Mouse (Mus musculus) lung, adult 2 months (tissue): ENCODE measurements around the gene Pgpep1. TPM values are rescaled to one million over a fixed set of nuclear protein-coding genes. Genes with fewer than 3 reads are reported as not detected.
A peak's percentile ranks its signal among the peaks of the same experiment; 100 is the strongest.

Source experiments
- DNase-seq: peaks from one replicate; pipeline ENCODE4 v3.0.0; 2022
- H3K4me1 ChIP-seq: fragments of 200-500 bp; 2 replicates; pipeline ENCODE4 v1.6.1; 2011; ENCODE audit warnings: low read length; ENCODE audit not compliant: control insufficient read depth, insufficient read depth
- H3K4me3 ChIP-seq: fragments of 200-500 bp; replicated peaks from 2 replicates; pipeline ENCODE3; 2011; ENCODE audit warnings: low read depth, mild to moderate bottlenecking, control low read depth, low read length; ENCODE audit errors: extremely low read depth
- CTCF ChIP-seq: fragments of 200-500 bp; IDR thresholded peaks from 2 replicates; pipeline ENCODE4 v1.5.1; 2011; ENCODE audit warnings: mild to moderate bottlenecking, low read length, control low read depth; ENCODE audit not compliant: insufficient read depth
- POLR2A ChIP-seq: fragments of 200-500 bp; IDR thresholded peaks from 2 replicates; pipeline ENCODE4 v1.6.1; 2011; ENCODE audit warnings: low read depth, mild to moderate bottlenecking, control low read depth, low read length, borderline replicate concordance; ENCODE audit errors: extremely low read depth
- WGBS: fragments of 180-500 bp; shearing (Covaris S2); methylation state at CpG from one replicate; pipeline ENCODE4 v1.1.7; 2018; 5-methylcytosine and 5-hydroxymethylcytosine counted together
- polyA plus RNA-seq: library from polyadenylated mRNA; depleted of rRNA; stranded (reverse); fragments of >200 nt; gene quantifications from 2 replicates; pipeline ENCODE4 v1.2.3, GENCODE M21; 2012

The Pgpep1 gene
- polyA plus RNA-seq, 1 experiment: 33.7 TPM

- no peaks in the 10 kb centered on the region for H3K4me1 ChIP-seq
- WGBS: 79% methylated on average over 2 of the region's 2 CpGs
These were observed 5.4 kb upstream of the Pgpep1 start for GRCm38 (mm10) chr8:70665599-70665998.

DNA sequence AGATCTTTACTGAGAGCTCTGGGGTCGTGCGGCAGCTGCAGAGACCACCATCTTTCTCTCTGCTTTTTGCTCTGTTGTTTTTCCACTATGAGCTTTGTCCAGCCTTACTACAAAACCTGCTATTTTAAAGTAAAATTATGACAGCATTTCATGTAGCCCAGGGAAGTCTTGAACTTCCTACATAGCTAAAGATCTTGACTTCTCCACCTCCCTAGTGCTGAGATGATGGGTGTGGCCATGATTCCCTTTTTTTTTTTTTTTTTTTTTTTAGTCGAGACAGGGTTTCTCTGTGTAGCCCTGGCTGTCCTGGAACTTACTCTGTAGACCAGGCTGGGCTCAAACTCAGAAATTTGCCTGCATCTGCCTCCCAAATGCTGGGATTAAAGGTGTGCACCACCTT, 4.4 kb upstream of the Pgpep1 start:
- H3K4me3 ChIP-seq: no peak overlapping the region
- WGBS: 69% methylated on average over 3 of the region's 3 CpGs
- DNase-seq: no peak
- TF ChIP-seq CTCF: no peak
- TF ChIP-seq POLR2A: no peak
- H3K4me1 ChIP-seq: no peaks in the 10 kb centered on the region

More at GRCm38 (mm10) chr8:70665599-70665998, 5.4 kb upstream of the Pgpep1 start:
- no peak for TF ChIP-seq POLR2A
- DNase-seq: no peak
- H3K4me3 ChIP-seq: no peak overlapping the region

DNA sequence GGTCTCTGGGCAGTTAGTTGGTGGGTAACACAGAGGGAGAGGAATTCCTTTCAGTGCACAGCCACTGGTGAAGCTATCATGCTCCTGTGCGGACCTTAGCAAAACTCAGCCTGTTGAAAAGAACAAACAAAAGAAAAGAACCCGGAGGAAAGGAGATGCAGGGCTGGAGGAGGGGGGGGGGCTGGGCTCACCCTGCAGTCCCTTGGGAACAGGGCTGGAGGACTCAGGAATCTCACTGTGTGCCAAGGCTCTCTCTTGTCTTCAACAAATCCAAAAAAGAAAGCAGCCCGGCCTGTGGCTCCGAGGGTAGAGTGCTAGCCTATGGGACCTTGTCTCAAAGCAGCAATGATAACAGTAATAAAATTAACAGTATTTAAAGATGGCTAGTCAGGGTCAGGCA, 3.5 kb upstream of the Pgpep1 start:
- TF ChIP-seq POLR2A: no peak
- TF ChIP-seq CTCF: no peak
- DNase-seq: no peak
- Histone ChIP-seq H3K4me1 (peaks cover under 1% of the 10 kb centered on the region), H3K4me3 (no peak overlapping the region)
- WGBS: 47% methylated on average over 4 of the region's 4 CpGs

- 3% methylated on average over 44 of the region's 44 CpGs for WGBS
These were observed 450 bp downstream of the Pgpep1 start for GRCm38 (mm10) chr8:70659604-70660272.

GRCm38 (mm10) chr8:70658897-70659603, 1.1 kb downstream of the Pgpep1 start:
- TF ChIP-seq CTCF (no peak), POLR2A (no peak)
- WGBS: 2% methylated on average over 31 of the region's 31 CpGs
- Histone ChIP-seq H3K4me1 (peaks cover 3% of the 10 kb centered on the region), H3K4me3 (peak overlapping the region; percentile 91)
- DNase-seq: no peak

More at GRCm38 (mm10) chr8:70659604-70660272, 450 bp downstream of the Pgpep1 start:
- peak; percentile 81; the same call in 1 of the 2 replicates for TF ChIP-seq POLR2A
- no peak for TF ChIP-seq CTCF
- Histone ChIP-seq H3K4me1 (peaks cover 3% of the 10 kb centered on the region), H3K4me3 (peak overlapping the region; percentile 91)
- DNase-seq: peak; percentile 90

DNA sequence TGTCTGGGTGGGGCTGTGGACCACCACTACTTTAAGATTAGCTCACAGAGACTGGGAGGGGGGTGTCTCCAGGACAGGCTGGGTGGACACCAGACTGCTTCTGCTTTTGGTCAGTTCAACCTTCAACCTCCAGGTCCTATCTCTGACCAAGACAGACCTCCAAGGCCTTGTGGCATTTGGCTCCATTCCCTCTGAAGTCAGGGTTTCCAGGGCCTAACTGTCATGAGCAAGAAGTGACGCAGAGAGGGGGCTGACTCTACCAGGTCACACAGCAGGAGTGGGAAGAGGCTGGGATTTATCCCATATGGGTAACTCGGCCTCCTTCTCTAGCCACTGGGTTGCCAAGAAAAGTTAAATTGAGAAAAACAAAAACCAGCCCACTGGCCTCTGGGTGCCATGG, 2.4 kb downstream of the Pgpep1 start:
- no peak for TF ChIP-seq POLR2A
- no peak overlapping the region for H3K4me3 ChIP-seq

DNA sequence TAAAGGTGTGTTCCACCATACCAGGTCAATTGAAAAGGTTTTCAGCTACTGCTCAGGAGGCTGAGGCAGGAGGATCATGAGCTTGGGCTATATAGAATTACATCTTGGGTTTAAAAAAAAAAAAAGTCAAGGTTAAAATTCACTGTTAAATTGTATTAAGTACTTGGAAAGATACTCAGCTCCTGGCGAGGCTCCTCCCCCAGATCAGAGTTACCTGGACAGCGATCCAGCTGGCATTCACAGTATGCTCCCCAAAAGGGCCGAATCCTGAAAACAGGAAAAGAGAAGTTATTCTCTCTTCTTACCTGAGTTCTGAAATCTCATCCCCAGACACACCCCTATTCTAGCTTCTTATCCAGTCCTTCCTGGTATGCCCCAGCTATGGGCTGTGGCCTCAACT, 3.0 kb downstream of the Pgpep1 start:
- no peak for DNase-seq
- peaks cover 7% of the 10 kb centered on the region for H3K4me1 ChIP-seq
- H3K4me3 ChIP-seq: no peak overlapping the region
- WGBS: 88% methylated on average over 3 of the region's 3 CpGs
- TF ChIP-seq CTCF (no peak), POLR2A (no peak)

More for the DNA sequence above, 2.4 kb downstream of the Pgpep1 start:
- 84% methylated on average over 2 of the region's 2 CpGs for WGBS
- DNase-seq: no peak
- H3K4me1 ChIP-seq: peaks cover 7% of the 10 kb centered on the region

DNA sequence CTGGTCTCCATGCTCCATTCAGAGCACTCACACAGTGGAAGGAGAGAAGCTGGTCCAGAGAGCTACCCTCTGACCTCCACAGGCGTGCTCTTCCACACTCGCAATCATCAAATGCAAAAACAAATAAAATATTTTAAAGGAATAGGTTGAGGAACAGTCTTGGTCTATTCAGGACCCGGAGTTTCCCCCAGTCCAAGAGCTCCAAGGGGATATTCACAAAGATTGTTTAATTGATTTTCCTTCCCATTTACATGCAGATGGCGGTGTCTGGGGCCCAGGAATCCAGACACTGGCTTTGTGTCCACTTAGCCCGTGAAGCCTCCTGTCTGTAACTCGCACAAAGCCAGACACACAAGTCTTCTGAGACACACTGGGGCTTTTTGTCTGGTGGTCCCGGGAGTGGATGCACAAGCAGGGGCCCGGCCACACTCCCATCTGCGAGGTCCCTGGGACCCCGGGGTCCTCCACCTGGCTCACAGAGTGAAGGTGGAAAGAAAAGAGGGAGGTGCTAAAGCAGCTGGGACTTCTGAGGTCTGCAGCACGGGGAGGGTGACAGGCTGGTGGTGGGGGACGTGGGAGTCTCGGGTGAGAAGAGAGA, 3.9 kb downstream of the Pgpep1 start:
- no peak for DNase-seq
- peaks cover 7% of the 10 kb centered on the region for H3K4me1 ChIP-seq
- TF ChIP-seq POLR2A: no peak
- TF ChIP-seq CTCF: no peak
- WGBS: 80% methylated on average over 13 of the region's 13 CpGs
- no peak overlapping the region for H3K4me3 ChIP-seq

GRCm38 (mm10) chr8:70655469-70655868, 4.7 kb downstream of the Pgpep1 start:
- no peak for DNase-seq
- TF ChIP-seq POLR2A (no peak), CTCF (no peak)
- Histone ChIP-seq H3K4me1 (peaks cover 7% of the 10 kb centered on the region), H3K4me3 (no peak overlapping the region)
- 80% methylated on average over 2 of the region's 2 CpGs for WGBS

DNA sequence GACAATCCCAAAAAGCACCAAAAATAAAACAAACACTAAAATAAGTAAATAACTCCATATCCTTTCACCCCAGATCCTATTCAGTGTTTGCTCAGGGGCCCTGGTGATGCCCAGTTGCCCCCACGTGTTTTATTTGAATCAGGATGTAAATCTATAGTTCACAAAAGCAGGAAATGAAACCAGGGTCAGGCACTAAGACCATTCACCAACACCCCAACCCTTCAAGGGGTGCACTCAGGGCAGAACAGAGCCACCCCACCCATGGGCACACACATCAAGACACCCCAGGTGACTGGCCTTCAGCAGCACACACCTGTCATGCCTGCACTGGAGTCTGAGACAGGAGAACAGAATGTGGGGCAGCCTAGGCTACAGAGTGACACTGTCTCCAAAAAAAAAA, 6.1 kb downstream of the Pgpep1 start:
- peaks cover 8% of the 10 kb centered on the region for H3K4me1 ChIP-seq
- H3K4me3 ChIP-seq: no peak overlapping the region
- TF ChIP-seq CTCF: no peak
- TF ChIP-seq POLR2A: no peak
- DNase-seq: no peak
- WGBS: 25% methylated on average over 1 of the region's 1 CpGs

DNA sequence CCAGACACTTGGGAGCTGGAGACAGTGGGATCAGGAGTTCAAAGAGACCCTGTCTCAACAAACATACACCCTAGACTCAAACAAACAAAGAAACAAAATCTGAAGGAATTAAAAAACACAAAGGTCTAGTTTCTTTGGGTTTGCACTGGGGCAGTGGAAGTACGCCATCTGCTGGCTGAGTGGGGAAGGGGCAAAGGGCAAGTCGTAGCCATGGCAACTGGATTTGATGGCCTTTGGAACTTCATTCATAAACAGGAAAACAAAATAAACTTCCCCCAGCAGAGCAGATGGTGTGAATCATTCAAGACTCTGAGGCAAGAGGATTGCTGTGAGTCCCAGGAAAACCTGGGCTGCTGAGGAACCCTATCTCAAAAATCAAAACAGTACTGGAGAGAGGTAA, 7.0 kb downstream of the Pgpep1 start:
- 36% methylated on average over 2 of the region's 2 CpGs for WGBS
- no peak for TF ChIP-seq POLR2A
- TF ChIP-seq CTCF: peak; percentile 95
- Histone ChIP-seq H3K4me1 (peaks cover 8% of the 10 kb centered on the region; the same call in 1 of the 2 replicates), H3K4me3 (no peak overlapping the region)
- DNase-seq: peak; percentile 64
